Mouse (Mus musculus): ENCODE results near the gene Mtx1. TPM values are rescaled to one million over a fixed set of nuclear protein-coding genes. Genes with fewer than 3 reads are reported as not detected.
A peak's percentile ranks its signal among the peaks of the same experiment; 100 is the strongest.

The Mtx1 gene
- total and polyA plus RNA-seq, 2 experiments from 2014 or later = 108 to 176 TPM

GRCm38 (mm10) chr3:89266439-89266893 lies 39.6 kb upstream of the Mtx1 start:
- under 1% methylated on average over 20 of the region's 20 CpGs for WGBS
- ATAC-seq (ENCODE audit: low FRiP score) (peak; percentile 82), DNase-seq (ENCODE audit: low spot score) (peak; percentile 91)
- TF ChIP-seq CTCF (IDR thresholded peaks at IDR 0.05) = no peak
- no peaks in the 10 kb centered on the region for H3K27me3 ChIP-seq (ENCODE audit: insufficient read depth, low read length)
- peak overlapping the region; percentile 66 for H3K4me3 ChIP-seq (ENCODE audit: low read depth, low read length)
- H3K36me3 ChIP-seq (ENCODE audit: insufficient read depth, low read length) = 0 out of 2 replicates have a peak, but pooled peaks cover 3% of the 10 kb centered on the region
- peak overlapping the region; percentile 93 for H3K4me2 ChIP-seq (ENCODE audit: low read depth, low read length, poor library complexity, severe bottlenecking)
- peak overlapping the region; percentile 90 for H3K9ac ChIP-seq (replicated peaks; ENCODE audit: low read length, poor library complexity, severe bottlenecking)
- peaks cover 11% of the 10 kb centered on the region; the same call in 1 of the 2 replicates for H3K4me1 ChIP-seq (ENCODE audit: insufficient read depth, low read length)
- H3K9me3 ChIP-seq (ENCODE audit: low read length) = no peaks in the 10 kb centered on the region
- peak overlapping the region; percentile 78 for H3K27ac ChIP-seq (ENCODE audit: low read depth, low read length)

GRCm38 (mm10) chr3:89262417-89262816 lies 35.5 kb upstream of the Mtx1 start:
- ATAC-seq (ENCODE audit: low FRiP score) = no peak

GRCm38 (mm10) chr3:89260211-89260610 lies 33.3 kb upstream of the Mtx1 start:
- TF ChIP-seq CTCF (IDR thresholded peaks at IDR 0.05) = no peak
- Histone ChIP-seq H3K9ac (replicated peaks; ENCODE audit: low read length, poor library complexity, severe bottlenecking) (no peak overlapping the region), H3K9me3 (ENCODE audit: low read length) (no peaks in the 10 kb centered on the region), H3K27me3 (ENCODE audit: insufficient read depth, low read length) (no peaks in the 10 kb centered on the region), H3K4me3 (ENCODE audit: low read depth, low read length) (no peak overlapping the region), H3K36me3 (ENCODE audit: insufficient read depth, low read length) (no peaks in the 10 kb centered on the region), H3K27ac (ENCODE audit: low read depth, low read length) (no peak overlapping the region), H3K4me1 (ENCODE audit: insufficient read depth, low read length) (no peaks in the 10 kb centered on the region), H3K4me2 (ENCODE audit: low read depth, low read length, poor library complexity, severe bottlenecking) (no peak overlapping the region)
- no peak for ATAC-seq (ENCODE audit: low FRiP score)
- WGBS = 55% methylated on average over 3 of the region's 3 CpGs
- DNase-seq (ENCODE audit: low spot score) = no peak

More at GRCm38 (mm10) chr3:89262417-89262816, 35.5 kb upstream of the Mtx1 start:
- H3K4me1 ChIP-seq (ENCODE audit: insufficient read depth, low read length) = peaks cover 4% of the 10 kb centered on the region; the same call in 1 of the 2 replicates
- WGBS = 73% methylated on average over 10 of the region's 10 CpGs
- no peaks in the 10 kb centered on the region for H3K9me3 ChIP-seq (ENCODE audit: low read length)
- no peak overlapping the region for H3K4me2 ChIP-seq (ENCODE audit: low read depth, low read length, poor library complexity, severe bottlenecking)
- H3K36me3 ChIP-seq (ENCODE audit: insufficient read depth, low read length) = no peaks in the 10 kb centered on the region
- H3K9ac ChIP-seq (replicated peaks; ENCODE audit: low read length, poor library complexity, severe bottlenecking) = no peak overlapping the region
- no peaks in the 10 kb centered on the region for H3K27me3 ChIP-seq (ENCODE audit: insufficient read depth, low read length)
- H3K4me3 ChIP-seq (ENCODE audit: low read depth, low read length) = no peak overlapping the region
- DNase-seq (ENCODE audit: low spot score) = no peak
- no peak overlapping the region for H3K27ac ChIP-seq (ENCODE audit: low read depth, low read length)
- TF ChIP-seq CTCF (IDR thresholded peaks at IDR 0.05) = no peak

- Histone ChIP-seq H3K9ac (replicated peaks; ENCODE audit: low read length, poor library complexity, severe bottlenecking) (no peak within 1 kb of the TSS), H3K27me3 (ENCODE audit: insufficient read depth, low read length) (no peaks in the 10 kb centered on the region), H3K9me3 (ENCODE audit: low read length) (no peaks in the 10 kb centered on the region), H3K4me1 (ENCODE audit: insufficient read depth, low read length) (no peaks in the 10 kb centered on the region), H3K4me3 (ENCODE audit: low read depth, low read length) (no peak within 1 kb of the TSS), H3K27ac (ENCODE audit: low read depth, low read length) (no peak within 1 kb of the TSS), H3K36me3 (ENCODE audit: insufficient read depth, low read length) (no peaks in the 10 kb centered on the region), H3K4me2 (ENCODE audit: low read depth, low read length, poor library complexity, severe bottlenecking) (no peak within 1 kb of the TSS)
- WGBS = 58% methylated on average over 7 of the region's 7 CpGs
- TF ChIP-seq CTCF (IDR thresholded peaks at IDR 0.05) = no peak
- DNase-seq (ENCODE audit: low spot score) (no peak), ATAC-seq (ENCODE audit: low FRiP score) (no peak)
Measured at GRCm38 (mm10) chr3:89259076-89259475, 32.2 kb upstream of the Mtx1 start, which contains the start of gene Dpm3. Gene Dpm3, plus strand, starts transcription at chr3:89259358.

GRCm38 (mm10) chr3:89256177-89256576 lies 29.3 kb upstream of the Mtx1 start:
- no peaks in the 10 kb centered on the region for H3K9me3 ChIP-seq (ENCODE audit: low read length)
- 65% methylated on average over 5 of the region's 5 CpGs for WGBS
- ATAC-seq (ENCODE audit: low FRiP score) (no peak), DNase-seq (ENCODE audit: low spot score) (no peak)
- H3K9ac ChIP-seq (replicated peaks; ENCODE audit: low read length, poor library complexity, severe bottlenecking) = no peak overlapping the region
- no peak for TF ChIP-seq CTCF (IDR thresholded peaks at IDR 0.05)
- no peak overlapping the region for H3K4me2 ChIP-seq (ENCODE audit: low read depth, low read length, poor library complexity, severe bottlenecking)
- H3K27ac ChIP-seq (ENCODE audit: low read depth, low read length) = no peak overlapping the region
- H3K36me3 ChIP-seq (ENCODE audit: insufficient read depth, low read length) = no peaks in the 10 kb centered on the region
- no peak overlapping the region for H3K4me3 ChIP-seq (ENCODE audit: low read depth, low read length)
- H3K4me1 ChIP-seq (ENCODE audit: insufficient read depth, low read length) = no peaks in the 10 kb centered on the region
- H3K27me3 ChIP-seq (ENCODE audit: insufficient read depth, low read length) = no peaks in the 10 kb centered on the region

DNA sequence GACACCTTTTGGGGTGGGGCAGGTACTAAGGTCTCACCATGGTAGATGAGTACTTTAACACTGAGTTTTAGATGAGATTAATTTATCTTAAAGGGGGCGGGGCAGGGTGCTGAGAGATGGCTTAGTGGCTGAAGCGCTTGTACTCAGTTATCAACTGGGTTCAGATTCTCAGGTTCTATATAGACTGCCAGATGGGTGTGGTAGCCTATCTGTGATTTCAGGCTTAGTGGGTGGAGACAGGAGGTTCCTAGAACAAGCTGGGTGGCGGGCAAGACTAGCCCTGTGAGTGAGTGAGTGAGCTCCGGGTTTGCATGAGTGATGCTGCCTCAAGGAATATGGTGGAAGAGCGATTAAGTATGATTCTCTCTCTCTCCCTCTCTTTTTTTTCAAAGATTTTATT lies 28.1 kb upstream of the Mtx1 start:
- H3K4me1 ChIP-seq (ENCODE audit: insufficient read depth, low read length) = no peaks in the 10 kb centered on the region
- TF ChIP-seq CTCF (IDR thresholded peaks at IDR 0.05) = no peak
- 90% methylated on average over 5 of the region's 5 CpGs for WGBS
- no peak for ATAC-seq (ENCODE audit: low FRiP score)
- no peaks in the 10 kb centered on the region for H3K9me3 ChIP-seq (ENCODE audit: low read length)
- no peak overlapping the region for H3K4me2 ChIP-seq (ENCODE audit: low read depth, low read length, poor library complexity, severe bottlenecking)
- no peaks in the 10 kb centered on the region for H3K36me3 ChIP-seq (ENCODE audit: insufficient read depth, low read length)
- H3K4me3 ChIP-seq (ENCODE audit: low read depth, low read length) = no peak overlapping the region
- H3K27me3 ChIP-seq (ENCODE audit: insufficient read depth, low read length) = no peaks in the 10 kb centered on the region
- H3K9ac ChIP-seq (replicated peaks; ENCODE audit: low read length, poor library complexity, severe bottlenecking) = no peak overlapping the region
- H3K27ac ChIP-seq (ENCODE audit: low read depth, low read length) = no peak overlapping the region
- DNase-seq (ENCODE audit: low spot score) = no peak
